Mouse (Mus musculus) G1E (cell line): ENCODE data around the gene Ctnnbip1.

Source experiments
- CTCF ChIP-seq: IDR thresholded peaks from 2 replicates; pipeline ENCODE4 v1.5.1; 2012; ENCODE audit warnings: low read depth, low read length, inconsistent platforms, mixed read lengths
- GATA1 ChIP-seq: IDR thresholded peaks from 2 replicates; pipeline ENCODE4 v1.6.1; 2012; ENCODE audit warnings: borderline replicate concordance, low read length, inconsistent platforms, mixed read lengths
- TAL1 ChIP-seq: conservative IDR thresholded peaks from 2 replicates; pipeline ENCODE4 v1.6.1; 2012; ENCODE audit warnings: low read depth, low read length, inconsistent platforms, mixed read lengths

DNA sequence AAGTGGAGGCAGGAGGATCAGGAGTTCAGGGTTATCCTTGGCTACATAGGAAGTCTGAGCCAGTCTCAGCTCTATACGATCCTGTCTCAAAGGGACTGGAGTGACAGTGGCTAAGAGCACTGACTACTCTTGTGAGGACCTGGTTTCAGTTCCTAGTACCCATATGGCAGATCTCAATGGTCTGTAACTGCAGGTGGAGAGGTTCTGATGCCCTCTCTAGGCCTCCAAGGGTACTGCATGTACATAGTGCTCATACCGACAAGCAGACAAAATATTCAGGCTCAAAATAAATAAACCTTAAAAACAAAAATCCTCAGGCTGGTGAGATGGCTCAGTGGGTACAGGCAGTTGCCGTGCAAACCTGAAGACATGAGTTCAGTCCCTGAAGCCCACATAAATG lies 26.9 kb upstream of the Ctnnbip1 start:
- TF ChIP-seq CTCF (no peak), GATA1 (no peak), TAL1 (no peak)
